Mouse (Mus musculus) small intestine, adult 2 months (tissue): ENCODE measurements around the gene Plekhh3. TPM values are rescaled to one million over a fixed set of nuclear protein-coding genes. Genes with fewer than 3 reads are reported as not detected.
"Not testable (repeated sequence)": the region's sequence is repeated elsewhere in the genome, so short reads cannot be mapped to it uniquely, and the experiment has no call there.

Experiments used
- H3K27ac ChIP-seq: fragments of 200-500 bp; 2 replicates; pipeline ENCODE4 v1.5.1; 2012; ENCODE audit warnings: low read depth, low read length, control low read depth, inconsistent platforms; ENCODE audit not compliant: insufficient read depth
- H3K27me3 ChIP-seq: fragments of 200-500 bp; 2 replicates; pipeline ENCODE4 v1.6.1; 2012; ENCODE audit warnings: mild to moderate bottlenecking, moderate library complexity, low read length, inconsistent platforms; ENCODE audit not compliant: control insufficient read depth, insufficient read depth
- H3K36me3 ChIP-seq: fragments of 200-500 bp; 2 replicates; pipeline ENCODE4 v1.6.1; 2012; ENCODE audit warnings: mild to moderate bottlenecking, low read length, control low read depth, inconsistent platforms; ENCODE audit not compliant: control insufficient read depth, insufficient read depth
- H3K4me1 ChIP-seq: fragments of 200-500 bp; 2 replicates; pipeline ENCODE4 v1.6.1; 2012; ENCODE audit warnings: low read length, inconsistent platforms, mixed read lengths; ENCODE audit not compliant: control insufficient read depth, insufficient read depth, insufficient read length
- H3K4me3 ChIP-seq: fragments of 200-500 bp; 2 replicates; pipeline ENCODE4 v1.5.1; 2012; ENCODE audit warnings: low read depth, mild to moderate bottlenecking, control low read depth, inconsistent platforms, low read length, moderate library complexity
- CTCF ChIP-seq: fragments of 200-500 bp; IDR thresholded peaks from 2 replicates; pipeline ENCODE4 v1.5.1; 2012; ENCODE audit warnings: low read depth, mild to moderate bottlenecking, control low read depth, inconsistent platforms, low read length, moderate library complexity, mixed read lengths; ENCODE audit not compliant: insufficient replicate concordance, insufficient read length; ENCODE audit errors: extremely low read depth
- POLR2A ChIP-seq: fragments of 200-500 bp; IDR thresholded peaks from 2 replicates; pipeline ENCODE4 v1.6.1; 2012; ENCODE audit warnings: low read depth, mild to moderate bottlenecking, control low read depth, inconsistent platforms, low read length, moderate library complexity
- WGBS: fragments of 180-500 bp; shearing (Covaris S2); methylation state at CpG from one replicate; pipeline ENCODE4 v1.1.7; 2018; 5-methylcytosine and 5-hydroxymethylcytosine counted together
- polyA plus RNA-seq: library from polyadenylated mRNA; depleted of rRNA; stranded (reverse); fragments of >200 nt; gene quantifications from 2 replicates; pipeline ENCODE4 v1.2.3, GENCODE M21; 2012

Gene Plekhh3
- polyA plus RNA-seq, 1 experiment = 84.5 TPM

DNA sequence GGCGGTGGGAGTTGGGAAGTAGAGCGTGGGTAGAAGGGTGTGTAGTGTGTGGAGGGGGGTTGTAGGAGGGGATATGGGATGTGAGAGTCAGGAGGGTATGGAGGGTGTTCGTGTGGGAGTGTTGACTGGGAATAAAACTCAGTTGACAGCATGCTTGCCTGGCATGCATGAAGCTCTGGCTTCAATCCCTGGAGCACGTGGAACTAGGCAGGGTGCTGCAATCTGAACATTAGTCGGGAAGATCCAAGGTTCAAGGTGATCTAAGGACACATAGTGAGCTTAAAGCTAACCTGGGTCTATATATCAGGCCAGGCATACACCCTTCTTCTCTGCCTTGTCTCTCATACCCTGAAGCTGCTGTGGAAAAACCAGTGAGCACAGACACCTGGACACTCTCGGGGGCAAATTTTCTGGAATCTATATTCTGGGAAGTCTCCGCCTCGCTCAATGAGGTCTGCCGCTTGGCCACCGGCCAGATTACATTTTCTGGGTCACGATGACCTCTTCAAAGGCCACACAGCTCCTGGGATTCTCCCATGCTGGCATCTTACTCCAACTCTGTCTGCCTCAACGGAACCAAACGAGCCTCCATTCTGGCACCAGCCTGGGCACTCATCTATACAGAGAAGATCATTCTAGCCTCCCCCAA is 36.8 kb downstream of the Plekhh3 start:
- TF ChIP-seq POLR2A (no peak), CTCF (no peak)
- Histone ChIP-seq H3K4me1 (peaks cover 6% of the 10 kb centered on the region), H3K27ac (no peak overlapping the region), H3K27me3 (no peaks in the 10 kb centered on the region), H3K4me3 (no peak overlapping the region), H3K36me3 (no peaks in the 10 kb centered on the region)
- 64% methylated on average over 13 of the region's 13 CpGs for WGBS

DNA sequence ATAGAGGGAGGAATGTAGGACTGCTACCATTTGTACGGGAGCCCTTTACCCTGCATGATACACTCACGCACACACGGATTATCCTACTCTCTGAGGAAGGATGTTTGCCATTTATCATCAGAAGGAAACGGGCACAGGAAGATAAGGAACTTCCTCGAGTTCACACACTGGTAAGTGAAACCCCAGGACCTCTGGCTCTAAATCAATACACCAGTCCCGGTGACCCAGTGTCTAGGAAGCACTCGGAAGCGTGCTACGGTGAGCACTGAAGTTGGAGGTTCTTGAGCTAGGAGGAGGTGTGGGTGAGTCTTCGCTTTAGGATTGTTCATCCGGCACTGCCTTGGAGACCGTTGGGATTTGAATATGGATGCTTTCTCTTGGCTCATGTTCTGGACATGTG is 38.1 kb downstream of the Plekhh3 start:
- H3K4me3 ChIP-seq = no peak overlapping the region
- H3K4me1 ChIP-seq = peaks cover 6% of the 10 kb centered on the region
- TF ChIP-seq POLR2A = no peak
- TF ChIP-seq CTCF = no peak
- no peaks in the 10 kb centered on the region for H3K27me3 ChIP-seq
- no peaks in the 10 kb centered on the region for H3K36me3 ChIP-seq
- H3K27ac ChIP-seq = no peak overlapping the region
- WGBS = 49% methylated on average over 12 of the region's 12 CpGs

DNA sequence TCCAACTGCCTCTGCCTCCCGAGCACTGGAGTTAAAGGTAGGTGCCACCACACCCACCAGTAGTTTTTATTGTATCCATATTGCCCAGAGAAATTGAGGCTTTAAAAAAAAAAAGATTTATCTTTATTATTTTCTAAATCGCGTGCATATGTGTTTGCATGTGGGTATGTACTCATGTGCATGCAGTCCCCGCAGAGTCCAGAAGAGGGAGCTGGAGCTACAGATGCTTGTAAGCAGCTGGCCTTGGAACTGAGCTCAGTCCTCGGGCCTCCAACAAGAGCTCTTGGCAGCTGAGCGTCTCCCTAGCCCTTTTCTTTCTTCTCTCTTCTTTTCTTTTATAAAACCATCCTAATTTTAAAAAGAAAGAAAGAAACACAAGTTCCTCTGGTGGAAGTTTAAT is 39.5 kb downstream of the Plekhh3 start:
- Histone ChIP-seq H3K4me1 (peaks cover 6% of the 10 kb centered on the region), H3K27ac (no peak overlapping the region), H3K4me3 (no peak overlapping the region), H3K36me3 (no peaks in the 10 kb centered on the region), H3K27me3 (no peaks in the 10 kb centered on the region)
- no peak for TF ChIP-seq POLR2A
- TF ChIP-seq CTCF = peak; percentile 46; the same call in 1 of the 2 replicates
- 82% methylated on average over 6 of the region's 6 CpGs for WGBS

DNA sequence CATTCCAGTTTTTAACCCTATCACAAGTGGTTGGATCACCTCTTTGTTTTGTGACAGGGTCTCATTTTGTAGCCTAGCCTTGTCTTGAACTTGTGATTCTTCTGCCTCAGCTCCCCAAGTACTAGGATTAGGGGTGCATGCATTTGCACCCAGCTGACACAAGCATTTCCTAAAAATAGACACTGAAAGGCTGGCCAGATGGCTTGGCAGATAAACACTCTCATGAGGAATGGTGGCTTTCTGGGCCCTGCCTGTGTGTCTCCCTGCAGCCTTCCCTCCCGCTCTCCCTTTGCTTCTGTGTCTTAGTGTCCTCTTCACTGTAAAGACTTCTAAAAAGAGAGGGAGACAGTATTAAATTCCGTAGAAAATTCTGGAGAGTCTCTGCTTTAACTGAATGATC is 40.0 kb downstream of the Plekhh3 start:
- Histone ChIP-seq H3K4me3 (no peak overlapping the region), H3K36me3 (peaks cover 4% of the 10 kb centered on the region), H3K27me3 (no peaks in the 10 kb centered on the region), H3K27ac (no peak overlapping the region), H3K4me1 (peaks cover 6% of the 10 kb centered on the region)
- no peak for TF ChIP-seq POLR2A
- no peak for TF ChIP-seq CTCF
- 87% methylated on average over 2 of the region's 2 CpGs for WGBS

DNA sequence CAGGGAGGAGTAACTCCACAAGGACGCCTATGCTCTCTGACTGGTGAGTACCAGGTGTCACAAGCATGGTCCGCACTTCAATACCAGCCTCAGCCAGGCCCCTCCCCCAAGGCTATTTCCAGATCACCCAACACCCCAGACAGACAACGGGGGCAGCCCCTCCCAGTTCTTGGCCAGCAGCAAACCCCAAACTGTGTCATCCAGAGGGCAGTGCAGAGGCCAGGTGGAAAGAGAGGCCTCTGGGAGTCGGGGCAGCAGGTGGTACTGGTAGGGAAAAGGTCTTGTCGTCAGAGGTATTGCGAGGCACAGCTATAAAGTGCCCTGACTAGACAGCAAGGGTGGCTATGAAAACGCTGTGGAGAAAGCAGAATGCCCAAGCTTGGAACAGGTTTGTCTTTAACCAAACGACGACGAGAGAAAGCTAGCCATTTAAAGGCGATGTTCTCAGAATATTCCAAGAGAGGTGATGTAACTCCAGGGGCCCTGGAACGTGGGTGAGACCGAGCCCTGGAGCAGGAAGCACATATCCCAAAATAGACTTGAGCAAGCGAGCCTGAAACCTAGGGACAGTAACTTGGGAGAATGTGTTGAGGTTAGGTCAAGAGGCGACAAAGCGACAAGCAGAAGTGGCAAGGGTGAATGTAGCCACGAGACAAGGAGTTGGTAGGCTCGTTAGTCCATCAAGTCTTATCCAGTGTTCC is 40.9 kb downstream of the Plekhh3 start:
- peaks cover 10% of the 10 kb centered on the region for H3K36me3 ChIP-seq
- TF ChIP-seq CTCF = no peak
- TF ChIP-seq POLR2A = no peak
- H3K27ac ChIP-seq = no peak overlapping the region
- H3K4me3 ChIP-seq = no peak overlapping the region
- WGBS = 25% methylated on average over 18 of the region's 18 CpGs
- H3K27me3 ChIP-seq = no peaks in the 10 kb centered on the region
- peaks cover 6% of the 10 kb centered on the region for H3K4me1 ChIP-seq

DNA sequence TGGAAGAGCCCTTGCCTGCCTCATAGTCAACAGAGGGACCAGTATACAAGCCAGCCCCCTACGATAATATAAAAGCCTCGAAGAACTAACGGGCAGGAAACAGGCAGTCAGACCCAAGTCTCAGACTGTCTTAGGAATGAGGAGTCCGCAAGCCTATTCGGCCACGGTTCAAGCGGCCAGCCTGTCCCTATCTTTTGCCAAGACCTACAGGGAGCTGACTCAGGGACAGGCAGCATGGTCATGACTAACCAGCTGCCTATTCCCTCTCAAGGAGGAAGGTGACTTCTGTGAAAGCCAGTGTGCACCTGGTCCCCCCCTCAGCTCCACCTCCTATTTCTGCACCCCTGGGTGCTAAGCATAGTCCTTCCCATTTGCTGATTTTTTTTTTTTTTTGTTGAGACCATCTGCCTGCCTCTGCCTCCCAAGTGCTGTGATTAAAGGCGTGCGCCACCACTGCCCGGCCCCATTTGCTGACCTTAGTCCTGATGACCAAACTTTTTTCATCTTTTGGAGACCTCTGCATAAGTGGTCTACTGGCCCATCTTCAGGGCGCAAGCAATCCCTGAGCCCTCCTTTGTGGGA is 42.1 kb downstream of the Plekhh3 start:
- Histone ChIP-seq H3K4me1 (peaks cover 6% of the 10 kb centered on the region), H3K36me3 (peaks cover 10% of the 10 kb centered on the region), H3K4me3 (no peak overlapping the region), H3K27me3 (no peaks in the 10 kb centered on the region), H3K27ac (no peak overlapping the region)
- TF ChIP-seq CTCF = no peak
- no peak for TF ChIP-seq POLR2A
- 84% methylated on average over 11 of the region's 11 CpGs for WGBS

DNA sequence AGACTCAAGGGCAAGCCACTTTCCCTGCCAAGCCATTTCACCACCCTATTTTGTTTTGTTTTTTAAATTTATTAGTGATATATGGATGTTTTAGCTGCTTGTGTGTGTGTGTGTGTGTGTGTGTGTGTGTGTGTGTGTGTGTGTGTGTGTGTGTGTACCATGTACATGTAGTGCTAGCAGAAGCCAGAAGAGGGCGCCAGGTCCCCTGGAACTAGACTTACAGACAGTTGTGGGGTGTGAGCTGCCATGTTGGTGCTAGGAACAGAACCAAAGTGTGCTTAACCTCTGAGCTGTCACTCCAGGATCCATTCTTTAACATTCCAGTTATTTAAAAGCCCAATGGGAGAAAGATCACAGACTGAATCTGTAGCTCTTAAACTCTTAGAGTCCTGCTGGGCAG is 44.1 kb downstream of the Plekhh3 start:
- 100% methylated on average over 1 of the region's 1 CpGs for WGBS
- no peak for TF ChIP-seq POLR2A
- peak; percentile 12; the same call in 1 of the 2 replicates for TF ChIP-seq CTCF
- H3K27ac ChIP-seq = no peak overlapping the region
- no peak overlapping the region for H3K4me3 ChIP-seq
- H3K4me1 ChIP-seq = peaks cover 6% of the 10 kb centered on the region
- no peaks in the 10 kb centered on the region for H3K27me3 ChIP-seq
- peaks cover 12% of the 10 kb centered on the region for H3K36me3 ChIP-seq

DNA sequence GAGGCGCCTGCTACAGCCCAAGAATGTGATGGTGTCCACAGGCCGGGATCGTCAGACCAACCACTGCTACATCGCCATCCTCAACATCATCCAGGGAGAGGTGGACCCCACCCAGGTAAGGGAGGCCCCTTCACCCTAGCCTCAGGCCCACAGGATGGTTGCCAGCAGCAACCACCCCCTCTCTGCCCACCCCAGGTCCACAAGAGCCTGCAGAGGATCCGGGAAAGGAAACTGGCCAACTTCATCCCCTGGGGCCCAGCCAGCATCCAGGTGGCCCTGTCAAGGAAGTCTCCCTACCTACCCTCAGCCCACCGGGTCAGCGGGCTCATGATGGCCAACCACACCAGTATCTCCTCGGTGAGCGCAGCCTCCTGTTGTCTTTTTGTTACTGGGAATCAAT is 46.1 kb downstream of the Plekhh3 start:
- H3K27ac ChIP-seq, H3K4me1 ChIP-seq, H3K27me3 ChIP-seq, H3K4me3 ChIP-seq: not testable (repeated sequence)
- 95% methylated on average over 9 of the region's 9 CpGs for WGBS
- H3K36me3 ChIP-seq = peaks cover 12% of the 10 kb centered on the region

DNA sequence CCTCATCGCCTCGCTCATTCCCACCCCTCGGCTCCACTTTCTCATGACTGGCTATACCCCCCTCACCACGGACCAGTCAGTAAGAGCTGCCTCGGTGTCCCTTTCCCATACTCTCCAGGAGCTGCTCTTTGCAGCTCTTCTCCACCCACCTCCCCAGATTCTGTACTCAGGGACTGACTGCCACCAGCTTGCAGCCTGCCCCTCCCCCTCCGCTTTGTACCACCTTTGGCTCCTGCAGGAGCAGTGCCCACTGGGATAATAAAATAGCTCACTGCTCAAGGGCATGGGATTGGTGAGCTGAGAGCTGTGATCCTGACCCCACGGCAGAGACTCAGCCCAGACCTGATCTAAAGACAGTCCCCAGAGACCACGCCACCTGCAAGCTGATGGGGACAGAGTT is 46.7 kb downstream of the Plekhh3 start:
- 95% methylated on average over 8 of the region's 8 CpGs for WGBS
- H3K27ac ChIP-seq, H3K4me1 ChIP-seq, H3K27me3 ChIP-seq, H3K4me3 ChIP-seq: not testable (repeated sequence)
- H3K36me3 ChIP-seq = peaks cover 12% of the 10 kb centered on the region
